Mouse (Mus musculus) lung, postnatal 0 days (tissue): ENCODE data around the gene Eif3b. TPM values are rescaled to one million over a fixed set of nuclear protein-coding genes. Genes with fewer than 3 reads are reported as not detected.

Experiments
- ATAC-seq: fragments of 200-750 bp; cut with Nextera tagmentation; 2 replicates; pipeline ENCODE4 v1.8.0; 2017; ENCODE audit warnings: moderate library complexity
- DNase-seq: peaks from one replicate; pipeline ENCODE4 v3.0.0-alpha.2; 2016; ENCODE audit warnings: low spot score
- H3K27ac ChIP-seq: fragments of 300-500 bp; sonication (generic); 2 replicates; pipeline ENCODE4 v1.5.1; 2014; ENCODE audit warnings: antibody characterized with exemption, mild to moderate bottlenecking, low read length, mixed read lengths
- H3K27me3 ChIP-seq: fragments of 300-500 bp; sonication (generic); replicated peaks from 2 replicates; pipeline ENCODE4 v1.6.1; 2014; ENCODE audit warnings: low read length, mixed read lengths; ENCODE audit not compliant: insufficient read depth
- H3K36me3 ChIP-seq: fragments of 300-500 bp; sonication (generic); 2 replicates; pipeline ENCODE4 v1.6.1; 2014; ENCODE audit warnings: low read length, mixed read lengths; ENCODE audit not compliant: insufficient read depth
- H3K4me1 ChIP-seq: fragments of 300-500 bp; sonication (generic); 2 replicates; pipeline ENCODE4 v1.6.1; 2014; ENCODE audit warnings: antibody characterized with exemption, low read depth, low read length, mixed read lengths; ENCODE audit not compliant: insufficient read depth
- H3K4me2 ChIP-seq: fragments of 300-500 bp; sonication (generic); replicated peaks from 2 replicates; pipeline ENCODE4 v1.6.1; 2014; ENCODE audit warnings: low read depth, mild to moderate bottlenecking, low read length, moderate library complexity, mixed read lengths
- H3K4me3 ChIP-seq: fragments of 300-500 bp; sonication (generic); 2 replicates; pipeline ENCODE4 v1.5.1; 2014; ENCODE audit warnings: low read depth, low read length
- H3K9ac ChIP-seq: fragments of 300-500 bp; sonication (generic); replicated peaks from 2 replicates; pipeline ENCODE4 v1.6.1; 2014; ENCODE audit warnings: low read depth, mild to moderate bottlenecking
- H3K9me3 ChIP-seq: fragments of 300-500 bp; sonication (generic); 2 replicates; pipeline ENCODE4 v1.6.1; 2016; ENCODE audit warnings: low read length, mixed read lengths
- CTCF ChIP-seq: IDR thresholded peaks from 2 replicates; pipeline ENCODE4 v1.5.1; 2016; ENCODE audit warnings: antibody characterized with exemption, mild to moderate bottlenecking
- EP300 ChIP-seq: IDR thresholded peaks from 2 replicates; pipeline ENCODE4 v1.6.1; 2016; ENCODE audit warnings: antibody characterized with exemption, mild to moderate bottlenecking, control low read depth
- WGBS: fragments of 180-500 bp; shearing (Covaris S2); extraction: QIAGEN DNeasy Blood & Tissue Kit; methylation state at CpG from one replicate; pipeline ENCODE4 v1.1.7; 2014; 5-methylcytosine and 5-hydroxymethylcytosine counted together
- polyA plus RNA-seq: library from polyadenylated mRNA; unstranded; fragments of >200 nt; fragmentation: Nextera tagmentation; extraction: Ambion mirVana; gene quantifications from 2 replicates; pipeline ENCODE4 v1.2.1, GENCODE M21; 2015

Gene Eif3b
- 69.8 and 81.5 TPM in 2 replicates for polyA plus RNA-seq

GRCm38 (mm10) chr5:140418489-140419441 lies at the start of gene Eif3b:
TSS of gene Eif3b (plus strand) at chr5:140419328.
- peak within 1 kb of the TSS; percentile 86 for H3K27ac ChIP-seq
- peak within 1 kb of the TSS; percentile 89 for H3K4me2 ChIP-seq
- H3K27me3 ChIP-seq = no peaks in the 10 kb centered on the region
- DNase-seq = peak; percentile 97
- H3K36me3 ChIP-seq = no peaks in the 10 kb centered on the region
- H3K9ac ChIP-seq = peak within 1 kb of the TSS; percentile 97
- H3K9me3 ChIP-seq = no peaks in the 10 kb centered on the region
- peak within 1 kb of the TSS; percentile 93 for H3K4me3 ChIP-seq
- peak; percentile 79 for TF ChIP-seq EP300
- peak; percentile 52 for TF ChIP-seq CTCF
- WGBS = under 1% methylated on average over 65 of the region's 65 CpGs
- peak; percentile 94 for ATAC-seq
- peaks cover 14% of the 10 kb centered on the region; the same call in 1 of the 2 replicates for H3K4me1 ChIP-seq

- Histone ChIP-seq H3K4me1 (peaks cover 3% of the 10 kb centered on the region; the same call in 1 of the 2 replicates), H3K4me2 (no peak overlapping the region), H3K27ac (peak overlapping the region; percentile 59), H3K9me3 (no peaks in the 10 kb centered on the region), H3K27me3 (no peaks in the 10 kb centered on the region), H3K4me3 (no peak overlapping the region), H3K9ac (no peak overlapping the region), H3K36me3 (no peaks in the 10 kb centered on the region)
- DNase-seq (no peak), ATAC-seq (no peak)
- WGBS = 79% methylated on average over 2 of the region's 2 CpGs
- TF ChIP-seq EP300 = no peak
- TF ChIP-seq CTCF = no peak
Observed at GRCm38 (mm10) chr5:140369466-140369865, 49.7 kb upstream of the Eif3b start.

GRCm38 (mm10) chr5:140370446-140371254 lies 48.5 kb upstream of the Eif3b start:
- Histone ChIP-seq H3K4me1 (peaks cover 3% of the 10 kb centered on the region; the same call in 1 of the 2 replicates), H3K9me3 (no peaks in the 10 kb centered on the region), H3K27me3 (no peaks in the 10 kb centered on the region), H3K27ac (peak overlapping the region; percentile 68; the same call in 1 of the 2 replicates), H3K9ac (no peak overlapping the region), H3K36me3 (no peaks in the 10 kb centered on the region), H3K4me2 (no peak overlapping the region), H3K4me3 (no peak overlapping the region)
- ATAC-seq (peak; percentile 72), DNase-seq (peak; percentile 65)
- peak; percentile 85 for TF ChIP-seq EP300
- 0 out of 2 replicates have a peak, but pooled peaks have one; percentile 2 for TF ChIP-seq CTCF
- WGBS = 53% methylated on average over 6 of the region's 6 CpGs

GRCm38 (mm10) chr5:140371671-140372070 lies 47.5 kb upstream of the Eif3b start:
- no peaks in the 10 kb centered on the region for H3K27me3 ChIP-seq
- WGBS = 87% methylated on average over 3 of the region's 3 CpGs
- no peak for ATAC-seq
- TF ChIP-seq CTCF (no peak), EP300 (no peak)
- H3K4me1 ChIP-seq = peaks cover 3% of the 10 kb centered on the region; the same call in 1 of the 2 replicates
- H3K9me3 ChIP-seq = no peaks in the 10 kb centered on the region
- no peak overlapping the region for H3K4me2 ChIP-seq
- DNase-seq = no peak
- H3K4me3 ChIP-seq = no peak overlapping the region
- no peaks in the 10 kb centered on the region for H3K36me3 ChIP-seq
- H3K9ac ChIP-seq = no peak overlapping the region
- H3K27ac ChIP-seq = no peak overlapping the region; the same call in 1 of the 2 replicates

- Histone ChIP-seq H3K9ac (no peak overlapping the region), H3K27me3 (no peaks in the 10 kb centered on the region), H3K27ac (no peak overlapping the region), H3K4me1 (peaks cover 3% of the 10 kb centered on the region; the same call in 1 of the 2 replicates), H3K4me3 (no peak overlapping the region), H3K36me3 (no peaks in the 10 kb centered on the region), H3K9me3 (no peaks in the 10 kb centered on the region), H3K4me2 (no peak overlapping the region)
- no peak for TF ChIP-seq EP300
- ATAC-seq (no peak), DNase-seq (no peak)
- WGBS = 60% methylated on average over 2 of the region's 2 CpGs
Observed at GRCm38 (mm10) chr5:140373711-140374110, 45.4 kb upstream of the Eif3b start.

- H3K27me3 ChIP-seq = no peaks in the 10 kb centered on the region
- no peaks in the 10 kb centered on the region for H3K9me3 ChIP-seq
- ATAC-seq (no peak), DNase-seq (no peak)
- no peaks in the 10 kb centered on the region for H3K36me3 ChIP-seq
- 77% methylated on average over 3 of the region's 3 CpGs for WGBS
- TF ChIP-seq EP300 (no peak), CTCF (no peak)
- no peak overlapping the region for H3K4me3 ChIP-seq
- no peak overlapping the region for H3K4me2 ChIP-seq
- no peak overlapping the region for H3K27ac ChIP-seq
- no peak overlapping the region for H3K9ac ChIP-seq
- peaks cover 3% of the 10 kb centered on the region; the same call in 1 of the 2 replicates for H3K4me1 ChIP-seq
Observed at GRCm38 (mm10) chr5:140374226-140374625, 44.9 kb upstream of the Eif3b start.
